Mouse (Mus musculus) liver, adult 2 months (tissue): ENCODE measurements around the gene Ubxn2a.

ENCODE experiments used
- CTCF ChIP-seq: fragments of 200-500 bp; IDR thresholded peaks from 2 replicates; pipeline ENCODE4 v1.5.1; 2011; ENCODE audit warnings: low read depth, low read length, control low read depth
- POLR2A ChIP-seq: fragments of 200-500 bp; IDR thresholded peaks from 2 replicates; pipeline ENCODE4 v1.6.1; 2011; ENCODE audit warnings: low read length, control low read depth; ENCODE audit not compliant: insufficient read depth; ENCODE audit errors: extremely low read depth

GRCm38 (mm10) chr12:4889891-4890290, 17.6 kb downstream of the Ubxn2a start:
- TF ChIP-seq CTCF (no peak), POLR2A (no peak)
